Mouse (Mus musculus): ENCODE results near the gene Ebf1.

DNA sequence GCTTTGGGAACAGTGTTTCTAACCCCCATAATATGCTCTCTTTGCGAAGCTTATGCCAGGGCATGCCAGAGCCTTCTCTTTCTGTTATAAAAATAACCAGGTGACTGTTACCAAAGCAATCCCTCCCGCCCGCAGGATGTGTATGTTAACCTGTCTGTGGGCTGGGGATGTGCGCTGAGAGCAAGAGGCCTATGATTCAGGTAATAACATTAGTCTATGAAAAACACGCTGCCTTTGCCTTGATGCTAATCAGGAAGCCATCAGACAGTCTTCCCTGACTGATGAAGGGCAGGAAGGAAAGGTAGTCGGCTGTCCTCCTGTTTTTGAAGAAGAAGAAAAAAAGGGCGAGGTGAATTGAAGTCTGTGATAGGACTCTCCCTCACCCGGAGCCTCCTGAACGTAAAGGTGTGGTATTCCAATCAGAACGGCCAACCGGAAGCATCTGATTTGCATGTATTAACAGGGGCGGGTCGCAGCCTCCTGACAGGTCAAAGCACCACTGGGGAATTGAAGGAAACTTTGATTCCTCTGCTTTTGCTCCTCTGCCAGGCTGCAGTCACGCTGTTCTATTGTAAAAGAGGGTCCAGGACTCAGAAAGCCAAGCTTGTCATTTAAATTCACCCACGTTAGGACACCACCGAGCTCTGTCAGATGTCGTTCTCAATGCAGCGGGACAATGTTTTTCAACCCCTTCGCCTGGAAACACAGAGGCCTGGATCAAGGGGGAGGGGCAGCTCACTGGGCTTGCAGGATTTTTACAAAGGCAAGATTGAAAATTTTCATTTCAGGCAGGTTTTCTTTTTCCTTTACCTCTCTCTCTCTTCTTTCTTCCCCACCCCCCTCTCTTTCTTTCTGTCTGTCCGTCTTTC, 144.2 kb downstream of the Ebf1 start:
- no peak for TF ChIP-seq GATA1 (IDR thresholded peaks at IDR 0.05; ENCODE audit: borderline replicate concordance, low read length)
- no peak for TF ChIP-seq FLI1 (IDR thresholded peaks at IDR 0.05; ENCODE audit: low read length)
